Mouse (Mus musculus) cerebellum, postnatal 36 days (tissue): ENCODE measurements at regions not wholly inside any gene's neighbourhood (a gene's known extent, or its start where the extent isn't known, plus 50 kb on each side); places are given as distances from the start of the nearest gene placed in this dataset.
A peak's percentile ranks its signal among the peaks of the same experiment; 100 is the strongest.

ENCODE experiments used
- DNase-seq, 2 experiments: peaks; one replicate each; pipeline ENCODE4 v3.0.0; 2021 to 2022; ENCODE audit warnings: mixed read lengths in 2 of 2

GRCm38 (mm10) chr16:78247189-78247588 lies 54.1 kb upstream of the Cxadr start:
- DNase-seq = no peak

- no peak for DNase-seq
Observed at GRCm38 (mm10) chr16:78242678-78243077, 58.6 kb upstream of the Cxadr start.

GRCm38 (mm10) chr16:78240152-78240551 lies 61.1 kb upstream of the Cxadr start:
- no peak for DNase-seq

- peak; percentile 9 to 25 for DNase-seq
Observed at GRCm38 (mm10) chr16:78238052-78238701, 63.1 kb upstream of the Cxadr start.

DNA sequence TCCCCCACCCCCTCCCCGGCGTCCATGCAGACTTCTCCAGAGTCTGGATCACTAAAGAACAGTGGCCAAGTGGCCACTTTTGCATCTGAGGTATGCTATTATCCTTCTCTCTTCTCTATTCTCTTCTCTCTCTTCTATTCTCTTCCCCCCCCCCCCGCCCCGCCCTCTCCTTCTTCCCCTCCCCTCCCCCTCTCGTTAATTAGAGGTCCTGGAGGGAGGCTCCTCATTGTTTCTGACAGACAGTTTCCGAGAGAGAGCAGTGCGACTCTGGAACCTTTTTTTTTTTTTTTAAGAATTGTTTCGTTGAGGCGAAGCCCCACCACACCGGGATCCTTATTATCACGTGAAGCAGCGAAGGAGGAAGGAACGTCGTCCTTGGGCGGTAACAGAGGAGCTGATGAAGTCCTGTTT lies 63.6 kb upstream of the Cxadr start:
- DNase-seq = no peak

DNA sequence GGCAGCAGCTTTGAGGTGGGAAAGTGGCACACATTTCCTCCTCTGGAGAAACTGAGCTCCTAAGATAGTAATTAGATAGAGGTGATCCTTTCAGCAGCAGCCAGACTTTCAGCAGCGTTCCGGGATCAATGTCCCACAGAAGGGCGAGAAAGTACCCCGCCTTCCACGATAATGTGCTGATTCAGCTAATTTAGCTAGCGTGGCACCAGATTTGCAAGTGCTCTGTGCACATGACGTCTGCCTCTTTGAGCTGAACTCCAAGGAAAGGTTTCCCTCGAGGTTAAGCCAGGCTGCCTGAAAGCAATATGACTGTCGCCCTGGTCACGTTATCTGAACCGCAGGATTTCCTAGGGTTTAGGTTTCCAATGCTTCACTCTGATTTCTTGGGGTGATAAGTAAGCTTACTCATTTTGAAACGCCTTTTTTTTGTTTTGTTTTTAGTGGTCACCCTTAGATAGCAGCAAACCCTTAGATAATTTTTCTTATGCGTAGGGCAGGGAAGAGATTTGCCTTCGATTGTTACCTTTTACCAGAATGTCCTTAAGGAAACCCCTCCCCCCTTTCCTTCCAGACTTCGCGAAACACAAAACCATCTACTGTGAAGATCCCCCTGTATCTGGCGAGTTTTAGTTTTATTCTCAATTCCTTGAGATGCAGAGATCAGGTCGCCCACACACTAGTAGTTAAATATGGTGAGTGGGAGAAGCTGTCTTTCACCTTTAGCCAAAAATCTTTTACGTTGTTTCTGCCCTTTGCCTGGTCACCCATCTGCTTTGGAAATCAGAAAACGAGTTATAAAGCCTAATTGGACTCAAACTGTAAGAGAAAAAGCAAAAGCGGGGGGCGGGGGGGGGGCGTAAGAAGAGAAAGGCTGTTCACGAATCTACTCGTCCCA lies 64.3 kb upstream of the Cxadr start:
- DNase-seq = no peak

- DNase-seq = no peak
Observed at GRCm38 (mm10) chr16:78232205-78232604, 69.1 kb upstream of the Cxadr start.

DNA sequence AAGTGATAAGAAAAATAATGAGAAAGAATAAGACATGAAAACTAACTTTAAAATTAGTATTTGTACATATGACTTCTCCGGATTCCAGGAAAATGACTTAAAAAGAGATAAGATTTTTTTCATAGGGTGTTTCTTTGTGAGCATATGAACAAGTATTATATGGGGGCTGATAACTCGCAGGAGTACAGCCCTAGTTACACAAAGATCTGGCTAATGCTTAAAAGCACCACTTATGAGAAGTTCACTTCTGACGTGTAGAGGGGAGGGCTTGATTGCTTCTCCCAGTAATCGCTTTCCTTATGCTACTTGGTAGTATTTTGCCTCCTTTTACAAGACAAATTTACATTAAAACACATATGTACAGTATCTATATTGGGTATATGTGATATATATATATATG lies 72.3 kb upstream of the Cxadr start:
- DNase-seq = no peak

DNA sequence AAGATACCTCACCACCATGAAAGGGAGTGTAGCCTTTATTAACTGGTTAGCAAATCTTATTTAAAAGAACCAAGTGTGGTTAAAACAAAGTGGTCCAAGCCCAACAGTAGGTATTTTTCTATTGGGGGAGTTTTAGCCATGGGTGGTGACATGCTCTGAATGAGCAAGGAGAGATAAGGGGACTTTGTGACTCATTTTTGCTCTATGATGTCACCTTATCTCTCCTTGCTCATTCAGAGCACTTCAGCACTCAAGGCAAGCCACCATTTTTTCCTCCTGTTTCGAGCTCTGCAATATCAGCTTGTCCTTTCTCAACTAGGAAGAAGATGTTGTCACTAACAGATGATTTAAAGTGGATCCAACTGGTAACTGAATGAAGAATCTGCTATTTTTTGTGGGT lies 78.9 kb upstream of the Cxadr start:
- DNase-seq = no peak

DNA sequence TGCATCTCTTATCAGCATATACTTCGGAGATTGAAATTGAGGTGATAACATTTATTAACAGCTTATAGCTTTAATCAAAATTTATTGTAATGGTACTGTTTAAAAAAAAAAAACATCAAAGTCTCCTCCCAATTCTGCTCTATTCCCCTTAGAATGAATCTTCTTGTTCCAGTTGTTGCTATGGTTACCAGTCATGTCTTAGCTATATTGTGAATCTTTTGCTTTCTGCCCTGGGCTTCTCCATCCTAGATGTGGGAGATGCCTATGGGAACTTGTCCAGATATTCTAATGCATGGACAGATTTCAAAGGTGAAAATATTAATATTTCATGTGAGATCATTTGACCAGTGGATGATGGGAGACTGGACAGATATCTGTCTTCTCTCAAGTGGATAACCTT lies 79.5 kb upstream of the Cxadr start:
- DNase-seq = no peak

DNA sequence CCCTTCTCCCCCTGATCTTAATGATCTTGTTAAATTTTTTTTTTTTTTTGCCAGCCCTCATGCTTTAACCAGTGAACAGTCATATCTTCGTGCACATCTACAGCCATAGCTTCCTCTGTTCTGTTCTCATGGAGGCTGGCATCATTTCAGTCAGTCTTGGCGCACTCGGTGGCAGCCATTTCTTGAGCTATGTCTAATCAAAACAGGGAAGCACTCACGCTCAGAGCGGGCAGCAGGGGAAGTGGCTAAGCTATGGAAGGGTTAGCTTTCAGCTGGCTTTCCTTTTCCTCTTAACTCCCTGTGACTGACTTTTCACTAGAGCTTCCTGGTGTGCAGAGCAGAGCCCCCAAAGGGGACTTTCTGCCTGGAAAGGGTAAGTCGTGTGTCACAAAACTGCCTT lies 83.7 kb upstream of the Cxadr start:
- no peak for DNase-seq

GRCm38 (mm10) chr16:78216752-78217351 lies 84.4 kb upstream of the Cxadr start:
- no peak for DNase-seq

DNA sequence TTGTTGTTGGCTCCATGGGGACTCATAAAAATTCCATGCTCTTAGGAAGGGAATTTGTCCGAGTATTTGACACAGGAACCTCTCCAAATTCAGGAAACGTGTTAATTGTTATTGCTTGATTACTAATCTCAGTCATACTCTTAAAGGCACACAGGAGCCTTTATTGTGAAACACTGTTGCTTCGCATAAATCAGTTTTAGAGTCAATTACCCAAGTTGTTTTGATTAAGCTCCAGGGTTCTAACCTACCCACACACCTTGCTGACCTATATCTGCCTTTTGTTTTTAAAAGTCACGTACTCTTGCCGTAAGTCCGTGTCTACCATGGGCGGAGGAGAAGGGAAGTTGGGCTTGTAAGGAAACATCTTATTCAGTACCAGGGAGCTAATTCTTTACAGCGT lies 89.6 kb upstream of the Cxadr start:
- no peak for DNase-seq

- no peak for DNase-seq
Observed at GRCm38 (mm10) chr16:78208321-78208720, 93.0 kb upstream of the Cxadr start.

DNA sequence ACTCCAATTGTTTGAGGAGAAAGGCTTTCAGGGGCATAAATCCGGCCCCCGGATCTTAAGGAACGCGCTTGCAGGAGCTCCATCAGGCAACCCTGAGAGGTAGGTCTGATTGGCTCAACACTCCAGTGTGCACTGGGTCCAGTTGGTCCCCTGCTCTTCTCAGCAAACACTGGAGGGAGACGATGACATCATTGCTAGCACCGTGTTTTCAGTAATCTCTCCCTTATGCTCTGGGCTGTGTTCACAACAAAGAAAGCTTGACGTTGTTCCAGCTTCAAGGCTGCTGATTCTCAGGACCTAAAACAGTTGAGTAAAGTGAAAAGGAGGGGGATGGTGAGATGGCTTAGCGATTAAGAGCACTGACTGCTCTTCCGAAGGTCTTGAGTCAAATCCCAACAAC lies 97.0 kb upstream of the Cxadr start:
- DNase-seq = no peak

GRCm38 (mm10) chr16:78200044-78200830 lies 101.1 kb upstream of the Cxadr start:
- no peak for DNase-seq

DNA sequence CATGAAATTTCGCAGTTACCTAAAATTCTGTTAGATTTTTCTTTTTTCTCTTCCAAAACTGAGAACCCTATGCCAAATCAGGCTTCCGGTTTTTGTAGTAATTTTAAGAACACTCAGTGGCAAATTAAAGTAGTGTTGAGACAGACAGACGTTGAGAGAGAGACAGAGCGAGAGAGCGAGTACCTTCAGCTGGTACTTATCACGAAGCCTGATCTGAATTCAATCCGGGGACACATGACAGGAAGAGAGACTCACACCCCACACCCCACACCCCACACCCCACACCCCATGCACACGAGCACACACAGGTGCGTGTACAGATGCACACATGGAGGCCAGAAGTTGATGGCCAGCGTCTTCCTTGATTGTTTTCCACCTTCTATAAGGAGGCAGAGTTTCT lies 102.0 kb upstream of the Cxadr start:
- no peak for DNase-seq

DNA sequence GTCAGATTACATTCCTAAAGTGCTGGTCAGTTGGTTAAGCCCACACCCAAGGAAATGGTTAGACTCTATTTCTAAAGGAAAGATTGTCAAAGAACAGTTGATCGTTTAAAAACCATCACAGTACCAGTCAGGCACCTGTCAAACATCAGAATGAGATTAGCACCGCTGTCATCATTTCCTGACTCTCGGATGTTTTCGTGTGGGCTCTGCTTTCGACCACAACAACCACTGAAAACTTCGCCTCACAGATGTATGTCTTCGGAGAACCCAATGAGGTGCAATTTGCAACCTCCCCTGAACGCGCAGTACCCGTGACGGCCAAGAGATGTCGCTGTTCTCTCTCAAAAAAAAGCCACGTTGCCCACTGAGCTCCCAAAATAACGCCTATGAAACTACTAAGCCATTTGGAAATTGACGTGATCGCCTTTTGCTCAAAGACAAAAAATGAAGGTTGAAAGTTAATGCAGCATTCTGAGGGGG lies 102.6 kb upstream of the Cxadr start:
- DNase-seq = peak; percentile 57 to 73

GRCm38 (mm10) chr16:78197252-78197896 lies 103.9 kb upstream of the Cxadr start:
- DNase-seq = peak; percentile 78 to 81

DNA sequence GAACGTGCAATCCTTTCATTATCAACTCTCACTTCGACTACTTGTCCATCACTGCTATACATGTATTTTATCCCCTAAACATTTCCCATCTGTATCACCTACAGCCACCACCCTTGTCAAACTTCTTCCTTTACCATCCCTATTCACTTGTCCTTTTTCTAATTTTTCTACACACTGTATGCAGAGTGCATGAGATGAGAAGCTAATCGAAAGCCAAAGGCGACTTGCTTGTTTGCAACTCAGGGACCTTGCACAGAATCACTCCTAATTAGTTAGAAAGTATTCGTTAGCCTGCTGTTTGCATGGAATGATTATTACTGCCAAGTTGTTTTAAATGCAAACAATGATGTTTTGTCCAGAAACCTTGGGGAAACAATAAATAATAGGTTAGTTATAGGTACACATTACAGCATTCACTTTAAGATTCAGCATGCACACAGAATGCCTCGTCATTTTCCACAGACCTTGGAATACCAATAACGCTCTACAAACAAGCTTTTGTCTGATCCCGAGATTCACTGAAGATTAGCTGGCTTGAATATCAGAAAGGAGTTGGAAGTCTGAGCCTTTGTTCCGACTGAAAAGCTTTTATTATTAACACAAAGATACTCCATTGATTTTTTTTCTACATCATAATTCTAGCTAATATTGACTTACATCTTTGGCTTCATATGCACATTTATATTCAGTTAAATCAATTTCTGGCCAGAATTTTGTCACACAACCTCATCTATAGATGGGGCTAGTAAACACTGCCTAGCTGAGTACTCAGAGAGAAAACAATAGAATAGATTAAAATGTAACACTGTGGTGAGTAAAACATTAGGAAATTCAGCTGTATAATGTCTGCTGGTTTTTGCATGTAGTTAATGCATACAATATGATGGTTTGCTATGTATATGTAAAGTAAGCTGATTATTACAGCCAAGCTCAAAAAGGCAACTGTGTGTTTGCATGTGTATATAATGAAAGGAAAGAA lies 130.4 kb upstream of the Cxadr start:
- no peak for DNase-seq

- DNase-seq = no peak
Observed at GRCm38 (mm10) chr16:78156876-78157232, 144.4 kb upstream of the Cxadr start.
